Comparison of ENCODE assay signal across 9 mouse cellular contexts in the genomic region with DNA sequence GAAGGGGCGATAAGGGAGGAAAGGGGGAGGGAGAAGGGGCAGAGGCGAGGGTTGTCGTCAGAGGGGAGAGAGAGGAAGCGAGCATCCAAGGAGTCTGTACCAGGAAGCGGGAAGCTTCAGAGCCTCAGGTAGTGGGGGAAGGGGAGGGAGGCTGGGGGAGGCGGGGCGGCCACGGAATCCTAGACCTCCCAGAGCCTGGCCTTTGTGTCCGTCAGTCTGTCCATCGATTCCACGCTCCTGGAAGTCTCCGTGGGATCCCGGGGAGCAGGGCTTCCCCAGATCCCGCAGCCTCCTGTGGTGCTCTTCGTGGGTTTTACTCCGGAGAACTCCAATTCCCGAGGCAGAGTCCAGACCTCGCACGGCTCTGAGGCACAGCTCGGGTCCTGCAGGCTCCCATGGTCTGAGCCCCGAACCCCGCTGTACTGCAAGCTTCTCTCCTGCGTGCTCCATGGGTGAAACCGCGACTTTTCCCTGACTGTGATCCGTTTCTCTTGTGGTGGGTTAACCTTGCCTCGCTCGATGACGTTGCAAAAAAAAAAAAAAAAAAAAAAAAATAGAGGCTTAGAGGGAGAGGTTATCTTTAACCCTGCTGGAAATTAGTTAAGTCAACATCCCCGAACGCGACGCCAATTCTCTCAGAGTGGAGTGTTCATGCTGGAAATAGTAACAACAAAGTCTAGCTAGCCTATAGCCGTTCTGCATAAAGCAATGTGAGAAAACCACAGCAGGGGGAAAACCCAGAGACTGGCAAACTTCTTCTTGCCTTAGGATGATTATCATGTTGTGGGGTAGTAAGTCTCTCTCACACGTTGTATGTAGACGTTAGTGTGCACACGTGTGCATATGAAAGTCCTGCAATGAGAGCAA. TPM values are rescaled to one million over a fixed set of nuclear protein-coding genes. Genes with fewer than 3 reads are reported as not detected.
DNase-seq lines count a peak whose midpoint lies in the region; ATAC-seq and TF ChIP-seq lines count a peak whose summit lies in the region.
"Had no signal": no experiment of that assay in that cellular context is flagged by ENCODE, and none has a peak within 500 bp of the region (broad histone marks: within the 10 kb centered on the region; RNA-seq: fewer than 3 reads in every experiment).

No protein-coding gene starts in this region.

- H3K4me1 ChIP-seq in cortical plate, adult 2 months (ENCODE audit: control insufficient read depth, insufficient read depth, low read length), result peaks cover under 1% of the 10 kb centered on the region; the same call in 1 of the 2 replicates
- peaks cover 7% of the 10 kb centered on the region for H3K4me1 ChIP-seq in heart, postnatal 0 days (ENCODE audit: control insufficient read depth, insufficient read depth)
- peaks cover 27% of the 10 kb centered on the region for H3K4me1 ChIP-seq in limb, embryonic 15.5 days

- TF ChIP-seq POLR2A in cortical plate, adult 2 months (IDR thresholded peaks at IDR 0.05; ENCODE audit: extremely low read depth, insufficient read depth, low read length), result no peak

- TF ChIP-seq EP300 in heart, postnatal 0 days (IDR thresholded peaks at IDR 0.05; ENCODE audit: low read depth), result no peak

- H3K9me3 ChIP-seq in heart, postnatal 0 days (replicated peaks; ENCODE audit: control insufficient read depth, low read length), result no peaks in the 10 kb centered on the region
- no peaks in the 10 kb centered on the region for H3K9me3 ChIP-seq in limb, embryonic 15.5 days

- peak overlapping the region; percentile 91 for H3K4me2 ChIP-seq in heart, postnatal 0 days (ENCODE audit: low read depth, low read length)
- H3K4me2 ChIP-seq in limb, embryonic 15.5 days, result peak overlapping the region; percentile 78

- no peak for TF ChIP-seq CTCF in cortical plate, adult 2 months (IDR thresholded peaks at IDR 0.05; ENCODE audit: extremely low read depth, insufficient read depth, low read length)
- TF ChIP-seq CTCF in heart, postnatal 0 days (IDR thresholded peaks at IDR 0.05; ENCODE audit: low read depth), result no peak

- H3K9ac ChIP-seq in heart, postnatal 0 days (replicated peaks; ENCODE audit: low read depth, low read length), result peak overlapping the region; percentile 58
- peak overlapping the region; percentile 53 for H3K9ac ChIP-seq in limb, embryonic 15.5 days

- peak; percentile 20 for DNase-seq in right cerebral cortex, postnatal 25 days
- DNase-seq in right cerebral cortex, postnatal 36 days (ENCODE audit: low spot score in 2 of 2), result no peak
- DNase-seq in heart, postnatal 0 days (ENCODE audit: low spot score), result peak; percentile 39
- DNase-seq in neural tube, embryonic 10.5 days (ENCODE audit: extremely low spot score, low spot score), result peak; percentile 64
- DNase-seq in ovary, postnatal 10 days (ENCODE audit: low spot score), result no peak
- no peak for DNase-seq in layer of hippocampus, adult 9-10 months (ENCODE audit: low spot score)

- 0 out of 2 replicates have a peak, but pooled peaks cover 4% of the 10 kb centered on the region for H3K27me3 ChIP-seq in heart, postnatal 0 days (ENCODE audit: control insufficient read depth, insufficient read depth, low read length)
- H3K27me3 ChIP-seq in limb, embryonic 15.5 days, result no peaks in the 10 kb centered on the region

- peak; percentile 51 for ATAC-seq in heart, postnatal 0 days (ENCODE audit: insufficient read depth, low read depth)
- ATAC-seq in limb, embryonic 15.5 days (ENCODE audit: insufficient number of reproducible peaks, low FRiP score, low TSS enrichment, low read depth), result 0 out of 2 replicates have a peak, but pooled peaks have one; percentile 57

- WGBS in heart, postnatal 0 days, result 3% methylated on average over 34 of the region's 37 CpGs
- WGBS in limb, embryonic 15.5 days, result 1% methylated on average over 36 of the region's 37 CpGs

- no peaks in the 10 kb centered on the region for H3K36me3 ChIP-seq in heart, postnatal 0 days (replicated peaks; ENCODE audit: control insufficient read depth, insufficient read depth, low read length)
- H3K36me3 ChIP-seq in limb, embryonic 15.5 days, result no peaks in the 10 kb centered on the region

- peak overlapping the region; percentile 51 for H3K4me3 ChIP-seq in cortical plate, adult 2 months (ENCODE audit: insufficient read depth, low read length)
- peak overlapping the region; percentile 58 for H3K4me3 ChIP-seq in heart, postnatal 0 days (ENCODE audit: low read depth, low read length)
- peak overlapping the region; percentile 57 for H3K4me3 ChIP-seq in limb, embryonic 15.5 days

- peak overlapping the region; percentile 39; the same call in 1 of the 2 replicates for H3K27ac ChIP-seq in cortical plate, adult 2 months (ENCODE audit: insufficient read depth, low read length)
- peak overlapping the region; percentile 36; the same call in 1 of the 2 replicates for H3K27ac ChIP-seq in heart, postnatal 0 days (ENCODE audit: low read depth)
- peak overlapping the region; percentile 87 for H3K27ac ChIP-seq in limb, embryonic 15.5 days

RNA-seq across cellular contexts. Expression of a gene that starts 20.6 kb away (rescaled TPM):
- not detected in 2 replicates for polyA plus RNA-seq in cortical plate, adult 2 months (2012; rRNA removed)
- not detected in 2 replicates for total RNA-seq in heart, postnatal 0 days (2014; rRNA removed; ENCODE audit: low replicate concordance)
- polyA plus RNA-seq in heart, postnatal 0 days (2015; fragmentation: Nextera tagmentation; extraction: Ambion mirVana), result 1.00 and 2.7 TPM in 2 replicates
- 1.2 and 3.7 TPM in 2 replicates for polyA plus RNA-seq in limb, embryonic 15.5 days (2015; fragmentation: Nextera tagmentation; extraction: Ambion mirVana)
- polyA plus RNA-seq: frontal cortex, adult 2 months had no signal

Comparison
In these comparisons a context has a peak if more than half of its experiments do, and no peak if none do; other contexts are left out.
1. DNase-seq: peak in right cerebral cortex, postnatal 25 days (single experiment), heart, postnatal 0 days (single experiment) and neural tube, embryonic 10.5 days (single experiment); none in right cerebral cortex, postnatal 36 days (0 of 2), ovary, postnatal 10 days (single experiment) and layer of hippocampus, adult 9-10 months (single experiment).
2. H3K27ac ChIP-seq: peak in every context shown above with its lines; median percentile 87 in limb, embryonic 15.5 days; 39 in cortical plate, adult 2 months; 36 in heart, postnatal 0 days.
3. Peak in every context shown above with its lines, with median percentiles within 50 percentile points of each other: H3K4me3 ChIP-seq.